Mouse (Mus musculus): Measurements from ENCODE around the gene Med20.

- TF ChIP-seq GATA1 (IDR thresholded peaks at IDR 0.05; ENCODE audit: low read length) = no peak
- TF ChIP-seq TAL1 (IDR thresholded peaks at IDR 0.05; ENCODE audit: low read length) = no peak
These were observed 11.7 kb downstream of the Med20 start for GRCm38 (mm10) chr17:47622912-47623554.
